14 mouse cellular contexts compared by ENCODE assay signal in genomic region chr2:152628066-152628465, GRCm38 (mm10). TPM values are rescaled to one million over a fixed set of nuclear protein-coding genes. Genes with fewer than 3 reads are reported as not detected.
DNase-seq lines count a peak whose midpoint lies in the region; ATAC-seq lines count a peak whose summit lies in the region.
"Had no signal": no experiment of that assay in that cellular context is flagged by ENCODE, and none has a peak within 500 bp of the region (broad histone marks: within the 10 kb centered on the region; RNA-seq: fewer than 3 reads in every experiment).

No protein-coding gene starts in this region.

- ATAC-seq in limb, embryonic 11.5 days (ENCODE audit: insufficient number of reproducible peaks, low FRiP score, low TSS enrichment, low read depth) = no peak
- ATAC-seq in erythroblast, adult 5-6 weeks (replicated peaks; ENCODE audit: low FRiP score, poor library complexity, severe bottlenecking) = peak; percentile 17; the same call in 1 of the 2 replicates
- no peak for ATAC-seq in heart, embryonic 16.5 days (replicated peaks; ENCODE audit: extremely low read depth, insufficient read depth, low FRiP score)
- ATAC-seq in limb, embryonic 15.5 days (ENCODE audit: insufficient number of reproducible peaks, low FRiP score, low TSS enrichment, low read depth) = no peak

- DNase-seq in limb, embryonic 11.5 days (ENCODE audit: low spot score) = no peak
- DNase-seq in limb, embryonic 10.5 days (ENCODE audit: low spot score) = no peak
- no peak for DNase-seq in T-cell, adult 2 months (ENCODE audit: low spot score)
- no peak for DNase-seq in thymus, postnatal 10 days (ENCODE audit: low spot score in 2 of 2)
- DNase-seq: cerebellum, adult 9-11 months; forebrain, postnatal 0 days had no signal

- H3K4me2 ChIP-seq in limb, embryonic 11.5 days (ENCODE audit: low read depth, severe bottlenecking) = peak overlapping the region; percentile 11; the same call in 1 of the 2 replicates
- H3K4me2 ChIP-seq in heart, embryonic 16.5 days (ENCODE audit: low read depth, low read length) = peak overlapping the region; percentile 74
- no peak overlapping the region for H3K4me2 ChIP-seq in limb, embryonic 15.5 days

- no peak overlapping the region for H3K9ac ChIP-seq in limb, embryonic 11.5 days (ENCODE audit: low read length)
- H3K9ac ChIP-seq in heart, embryonic 16.5 days (ENCODE audit: low read length) = peak overlapping the region; percentile 76; the same call in 1 of the 2 replicates
- no peak overlapping the region for H3K9ac ChIP-seq in limb, embryonic 15.5 days
- H3K9ac ChIP-seq: forebrain, postnatal 0 days; neural tube, embryonic 12.5 days had no signal

- 42% methylated on average over 17 of the region's 17 CpGs for WGBS in limb, embryonic 11.5 days
- WGBS in limb, embryonic 10.5 days = 39% methylated on average over 17 of the region's 17 CpGs
- WGBS in heart, embryonic 16.5 days = 38% methylated on average over 17 of the region's 17 CpGs
- 46% methylated on average over 17 of the region's 17 CpGs for WGBS in limb, embryonic 15.5 days

- no peaks in the 10 kb centered on the region for H3K9me3 ChIP-seq in limb, embryonic 11.5 days (ENCODE audit: control insufficient read depth, low read length)
- no peaks in the 10 kb centered on the region for H3K9me3 ChIP-seq in limb, embryonic 10.5 days (replicated peaks)
- H3K9me3 ChIP-seq in heart, embryonic 16.5 days (replicated peaks; ENCODE audit: control insufficient read depth, low read length) = no peaks in the 10 kb centered on the region
- H3K9me3 ChIP-seq in limb, embryonic 15.5 days = no peaks in the 10 kb centered on the region
- H3K9me3 ChIP-seq: midbrain, embryonic 10.5 days; neural tube, embryonic 12.5 days had no signal

- no peaks in the 10 kb centered on the region for H3K36me3 ChIP-seq in limb, embryonic 11.5 days (ENCODE audit: control insufficient read depth, insufficient read depth, low read length)
- H3K36me3 ChIP-seq in limb, embryonic 10.5 days = no peaks in the 10 kb centered on the region
- no peaks in the 10 kb centered on the region; the same call in 1 of the 2 replicates for H3K36me3 ChIP-seq in heart, embryonic 16.5 days (ENCODE audit: control insufficient read depth, insufficient read depth)
- H3K36me3 ChIP-seq in limb, embryonic 15.5 days = no peaks in the 10 kb centered on the region
- H3K36me3 ChIP-seq: midbrain, embryonic 10.5 days; neural tube, embryonic 12.5 days had no signal

- no peak overlapping the region for H3K4me3 ChIP-seq in limb, embryonic 11.5 days (ENCODE audit: low read depth, low read length)
- H3K4me3 ChIP-seq in limb, embryonic 10.5 days = no peak overlapping the region
- H3K4me3 ChIP-seq in heart, embryonic 16.5 days (ENCODE audit: low read length) = peak overlapping the region; percentile 61
- H3K4me3 ChIP-seq in limb, embryonic 15.5 days = peak overlapping the region; percentile 2; the same call in 1 of the 2 replicates

- H3K4me1 ChIP-seq in limb, embryonic 11.5 days (ENCODE audit: control insufficient read depth, insufficient read depth, low read length) = peaks cover 8% of the 10 kb centered on the region; the same call in 1 of the 2 replicates
- H3K4me1 ChIP-seq in limb, embryonic 10.5 days = peaks cover 25% of the 10 kb centered on the region
- H3K4me1 ChIP-seq in heart, embryonic 16.5 days (ENCODE audit: control insufficient read depth, insufficient read depth, low read length) = peaks cover 14% of the 10 kb centered on the region
- peaks cover 17% of the 10 kb centered on the region for H3K4me1 ChIP-seq in limb, embryonic 15.5 days

- H3K27ac ChIP-seq in limb, embryonic 11.5 days (replicated peaks; ENCODE audit: low read depth, low read length) = no peak overlapping the region
- H3K27ac ChIP-seq in limb, embryonic 10.5 days = no peak overlapping the region
- no peak overlapping the region for H3K27ac ChIP-seq in heart, embryonic 16.5 days (ENCODE audit: low read length)
- no peak overlapping the region for H3K27ac ChIP-seq in limb, embryonic 15.5 days
- H3K27ac ChIP-seq: midbrain, embryonic 10.5 days; neural tube, embryonic 12.5 days had no signal

- peaks cover 38% of the 10 kb centered on the region for H3K27me3 ChIP-seq in limb, embryonic 11.5 days (ENCODE audit: control insufficient read depth, insufficient read depth, low read length)
- peaks cover 87% of the 10 kb centered on the region for H3K27me3 ChIP-seq in limb, embryonic 10.5 days (ENCODE audit: low read depth, poor library complexity, severe bottlenecking)
- H3K27me3 ChIP-seq in heart, embryonic 16.5 days (ENCODE audit: control insufficient read depth, insufficient read depth, low read length) = peaks cover 28% of the 10 kb centered on the region
- peaks cover 50% of the 10 kb centered on the region for H3K27me3 ChIP-seq in limb, embryonic 15.5 days

RNA-seq across cellular contexts. Expression of gene Rem1, which starts 1.3 kb away (rescaled TPM):
- 0.69 and 0.88 TPM in 2 replicates for polyA plus RNA-seq in limb, embryonic 11.5 days (2014; fragmentation: Nextera tagmentation; extraction: Ambion mirVana)
- 0.41 and 0.46 TPM in 2 replicates for polyA plus RNA-seq in limb, embryonic 10.5 days (2016; fragmentation: Nextera tagmentation; extraction: Ambion mirVana)
- 0.77 TPM in 1 of 2 replicates, not detected in the other for total RNA-seq in erythroblast, adult 5-6 weeks (2015; ENCODE audit: low replicate concordance)
- total RNA-seq in erythroblast, adult 5-6 weeks (2017; ENCODE audit: low replicate concordance) = 0.60 TPM in 1 of 2 replicates, not detected in the other
- polyA plus RNA-seq in heart, embryonic 16.5 days (2015; fragmentation: Nextera tagmentation; extraction: Ambion mirVana) = 12.8 and 14.8 TPM in 2 replicates
- 5.2 and 7.4 TPM in 2 replicates for polyA plus RNA-seq in limb, embryonic 15.5 days (2015; fragmentation: Nextera tagmentation; extraction: Ambion mirVana)
- total RNA-seq: hematopoietic stem cell, adult 5-6 weeks had no signal

RNA-seq across cellular contexts. Expression of gene Defb25, which starts 5.2 kb away (rescaled TPM):
- 0.89 TPM in 1 of 2 replicates, not detected in the other for polyA plus RNA-seq in limb, embryonic 11.5 days (2014; fragmentation: Nextera tagmentation; extraction: Ambion mirVana)
- not detected in 2 replicates for polyA plus RNA-seq in limb, embryonic 10.5 days (2016; fragmentation: Nextera tagmentation; extraction: Ambion mirVana)
- total RNA-seq in erythroblast, adult 5-6 weeks (2015; ENCODE audit: low replicate concordance) = not detected in 2 replicates
- total RNA-seq in erythroblast, adult 5-6 weeks (2017; ENCODE audit: low replicate concordance) = not detected in 2 replicates
- polyA plus RNA-seq in heart, embryonic 16.5 days (2015; fragmentation: Nextera tagmentation; extraction: Ambion mirVana) = 0.88 TPM in 1 of 2 replicates, not detected in the other
- polyA plus RNA-seq in limb, embryonic 15.5 days (2015; fragmentation: Nextera tagmentation; extraction: Ambion mirVana) = 0.92 and 1.1 TPM in 2 replicates
- total RNA-seq: forebrain, postnatal 0 days; hematopoietic stem cell, adult 5-6 weeks had no signal
- polyA plus RNA-seq: embryonic facial prominence, embryonic 11.5 days; forebrain, postnatal 0 days; liver, embryonic 11.5 days; midbrain, embryonic 10.5 days; neural tube, embryonic 12.5 days had no signal

RNA-seq across cellular contexts. Expression of gene Defb36, which starts 23.9 kb away (rescaled TPM):
- not detected in 2 replicates for polyA plus RNA-seq in limb, embryonic 11.5 days (2014; fragmentation: Nextera tagmentation; extraction: Ambion mirVana)
- polyA plus RNA-seq in limb, embryonic 10.5 days (2016; fragmentation: Nextera tagmentation; extraction: Ambion mirVana) = not detected in 2 replicates
- not detected in 2 replicates for total RNA-seq in erythroblast, adult 5-6 weeks (2015; ENCODE audit: low replicate concordance)
- not detected in 2 replicates for total RNA-seq in erythroblast, adult 5-6 weeks (2017; ENCODE audit: low replicate concordance)
- polyA plus RNA-seq in heart, embryonic 16.5 days (2015; fragmentation: Nextera tagmentation; extraction: Ambion mirVana) = not detected in 2 replicates
- not detected in 2 replicates for polyA plus RNA-seq in limb, embryonic 15.5 days (2015; fragmentation: Nextera tagmentation; extraction: Ambion mirVana)
- total RNA-seq: forebrain, postnatal 0 days; hematopoietic stem cell, adult 5-6 weeks had no signal
- polyA plus RNA-seq: embryonic facial prominence, embryonic 11.5 days; forebrain, postnatal 0 days; liver, embryonic 11.5 days; midbrain, embryonic 10.5 days; neural tube, embryonic 12.5 days had no signal

RNA-seq across cellular contexts. Expression of gene Defb45, which starts 28.9 kb away (rescaled TPM):
- polyA plus RNA-seq in limb, embryonic 11.5 days (2014; fragmentation: Nextera tagmentation; extraction: Ambion mirVana) = not detected in 2 replicates
- polyA plus RNA-seq in limb, embryonic 10.5 days (2016; fragmentation: Nextera tagmentation; extraction: Ambion mirVana) = not detected in 2 replicates
- total RNA-seq in erythroblast, adult 5-6 weeks (2015; ENCODE audit: low replicate concordance) = not detected in 2 replicates
- not detected in 2 replicates for total RNA-seq in erythroblast, adult 5-6 weeks (2017; ENCODE audit: low replicate concordance)
- polyA plus RNA-seq in heart, embryonic 16.5 days (2015; fragmentation: Nextera tagmentation; extraction: Ambion mirVana) = not detected in 2 replicates
- polyA plus RNA-seq in limb, embryonic 15.5 days (2015; fragmentation: Nextera tagmentation; extraction: Ambion mirVana) = not detected in 2 replicates
- total RNA-seq: forebrain, postnatal 0 days; hematopoietic stem cell, adult 5-6 weeks had no signal
- polyA plus RNA-seq: embryonic facial prominence, embryonic 11.5 days; forebrain, postnatal 0 days; liver, embryonic 11.5 days; midbrain, embryonic 10.5 days; neural tube, embryonic 12.5 days had no signal

RNA-seq across cellular contexts. Expression of gene H13, which starts 41.2 kb away (rescaled TPM):
- polyA plus RNA-seq in limb, embryonic 11.5 days (2014; fragmentation: Nextera tagmentation; extraction: Ambion mirVana) = 123 and 126 TPM in 2 replicates
- 104 and 118 TPM in 2 replicates for polyA plus RNA-seq in limb, embryonic 10.5 days (2016; fragmentation: Nextera tagmentation; extraction: Ambion mirVana)
- 32.9 and 37.4 TPM in 2 replicates for total RNA-seq in erythroblast, adult 5-6 weeks (2015; ENCODE audit: low replicate concordance)
- total RNA-seq in erythroblast, adult 5-6 weeks (2017; ENCODE audit: low replicate concordance) = 13.8 and 20.8 TPM in 2 replicates
- 76.4 and 81.7 TPM in 2 replicates for polyA plus RNA-seq in heart, embryonic 16.5 days (2015; fragmentation: Nextera tagmentation; extraction: Ambion mirVana)
- 143 and 150 TPM in 2 replicates for polyA plus RNA-seq in limb, embryonic 15.5 days (2015; fragmentation: Nextera tagmentation; extraction: Ambion mirVana)

Comparison
In these comparisons a context has a peak if more than half of its experiments do, and no peak if none do; other contexts are left out.
1. H3K4me3 ChIP-seq: peak in heart, embryonic 16.5 days (single experiment) and limb, embryonic 15.5 days (single experiment); none in limb, embryonic 11.5 days (single experiment) and limb, embryonic 10.5 days (single experiment).